Mouse (Mus musculus) small intestine, adult 2 months (tissue): ENCODE results near the gene Gtdc1.

ENCODE experiments used
- CTCF ChIP-seq: fragments of 200-500 bp; IDR thresholded peaks from 2 replicates; pipeline ENCODE4 v1.5.1; 2012; ENCODE audit warnings: low read depth, mild to moderate bottlenecking, control low read depth, inconsistent platforms, low read length, moderate library complexity, mixed read lengths; ENCODE audit not compliant: insufficient replicate concordance, insufficient read length; ENCODE audit errors: extremely low read depth
- POLR2A ChIP-seq: fragments of 200-500 bp; IDR thresholded peaks from 2 replicates; pipeline ENCODE4 v1.6.1; 2012; ENCODE audit warnings: low read depth, mild to moderate bottlenecking, control low read depth, inconsistent platforms, low read length, moderate library complexity

GRCm38 (mm10) chr2:44632584-44632983 is 294.9 kb downstream of the Gtdc1 start:
- TF ChIP-seq CTCF (no peak), POLR2A (no peak)
